In the genomic region with DNA sequence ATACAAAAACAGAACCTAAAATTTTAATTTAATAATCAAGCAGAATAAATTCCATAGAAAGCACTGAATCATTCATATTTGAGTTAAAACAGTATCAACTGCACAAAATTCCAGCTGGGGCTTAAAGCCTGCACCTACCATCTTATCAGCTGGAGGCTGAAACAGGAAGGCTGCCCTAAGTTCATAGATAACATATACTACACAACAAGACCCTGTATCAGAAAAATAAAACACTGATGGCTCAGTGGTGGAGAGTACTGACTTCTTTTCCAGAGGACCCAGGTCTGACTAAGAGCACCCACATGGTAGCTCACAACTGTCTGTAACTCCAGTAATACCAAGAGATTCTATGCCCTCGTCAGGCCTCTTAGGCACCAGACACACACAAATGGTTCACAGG, we compare ENCODE assay signal across 24 mouse cellular contexts. TPM values are rescaled to one million over a fixed set of nuclear protein-coding genes. Genes with fewer than 3 reads are reported as not detected.
DNase-seq lines count a peak whose midpoint lies in the region; ATAC-seq and TF ChIP-seq lines count a peak whose summit lies in the region.
"Had no signal": no experiment of that assay in that cellular context is flagged by ENCODE, and none has a peak within 500 bp of the region (broad histone marks: within the 10 kb centered on the region; RNA-seq: fewer than 3 reads in every experiment).

No protein-coding gene starts in this region.

- no peak for TF ChIP-seq POLR2A in MEL (IDR thresholded peaks at IDR 0.05; ENCODE audit: control insufficient read depth in 1 of 2, insufficient read depth in 1 of 2, low read depth in 1 of 2, low read length in 2 of 2, poor library complexity in 1 of 2)
- no peak for TF ChIP-seq POLR2A in lung, adult 2 months (IDR thresholded peaks at IDR 0.05; ENCODE audit: borderline replicate concordance, extremely low read depth, low read depth, low read length)

- H3K4me2 ChIP-seq in liver, embryonic 11.5 days = no peak overlapping the region
- no peak overlapping the region for H3K4me2 ChIP-seq in liver, embryonic 13.5 days
- H3K4me2 ChIP-seq in liver, embryonic 15.5 days = no peak overlapping the region
- H3K4me2 ChIP-seq: embryonic facial prominence, embryonic 12.5 days; forebrain, embryonic 13.5 days; forebrain, embryonic 15.5 days had no signal

- peaks cover 13% of the 10 kb centered on the region for H3K36me3 ChIP-seq in liver, embryonic 11.5 days (ENCODE audit: control insufficient read depth, insufficient read depth, low read length)
- peaks cover 9 to 20% of the 10 kb centered on the region in 2 experiments for H3K36me3 ChIP-seq in MEL (ENCODE audit: control insufficient read depth in 1 of 2, insufficient read depth in 2 of 2, low read length in 2 of 2)
- H3K36me3 ChIP-seq in liver, embryonic 13.5 days = peaks cover 43% of the 10 kb centered on the region
- peaks cover 43% of the 10 kb centered on the region for H3K36me3 ChIP-seq in liver, embryonic 15.5 days (replicated peaks)

- no peaks in the 10 kb centered on the region for H3K27me3 ChIP-seq in liver, embryonic 11.5 days (replicated peaks; ENCODE audit: control insufficient read depth, insufficient read depth, low read length)
- H3K27me3 ChIP-seq in MEL (ENCODE audit: control insufficient read depth in 1 of 2, insufficient read depth in 2 of 2, low read length in 2 of 2) = no peaks in the 10 kb centered on the region
- no peaks in the 10 kb centered on the region for H3K27me3 ChIP-seq in liver, embryonic 13.5 days
- H3K27me3 ChIP-seq in liver, embryonic 15.5 days = no peaks in the 10 kb centered on the region
- H3K27me3 ChIP-seq: CH12.LX; embryonic facial prominence, embryonic 12.5 days; forebrain, embryonic 13.5 days; forebrain, embryonic 15.5 days had no signal

- H3K27ac ChIP-seq in liver, embryonic 11.5 days (ENCODE audit: low read depth, low read length) = no peak overlapping the region
- no peak overlapping the region for H3K27ac ChIP-seq in MEL (ENCODE audit: control insufficient read depth, low read depth, low read length)
- H3K27ac ChIP-seq in liver, embryonic 13.5 days = no peak overlapping the region; the same call in 1 of the 2 replicates
- no peak overlapping the region for H3K27ac ChIP-seq in liver, embryonic 15.5 days (replicated peaks)
- H3K27ac ChIP-seq: embryonic facial prominence, embryonic 10.5 days; embryonic facial prominence, embryonic 12.5 days; forebrain, embryonic 13.5 days; forebrain, embryonic 15.5 days had no signal

- no peaks in the 10 kb centered on the region for H3K9me3 ChIP-seq in liver, embryonic 11.5 days (ENCODE audit: control insufficient read depth, low read length)
- no peaks in the 10 kb centered on the region for H3K9me3 ChIP-seq in MEL (replicated peaks; ENCODE audit: insufficient read depth, low read length)
- no peaks in the 10 kb centered on the region for H3K9me3 ChIP-seq in liver, embryonic 13.5 days (replicated peaks)
- no peaks in the 10 kb centered on the region for H3K9me3 ChIP-seq in liver, embryonic 15.5 days (replicated peaks)
- H3K9me3 ChIP-seq: embryonic facial prominence, embryonic 10.5 days; embryonic facial prominence, embryonic 12.5 days; forebrain, embryonic 13.5 days; forebrain, embryonic 15.5 days; G1E had no signal

- H3K4me1 ChIP-seq in liver, embryonic 11.5 days (replicated peaks; ENCODE audit: control insufficient read depth, insufficient read depth, low read length) = 0 out of 2 replicates have a peak, but pooled peaks cover 2% of the 10 kb centered on the region
- no peaks in the 10 kb centered on the region for H3K4me1 ChIP-seq in MEL (ENCODE audit: control insufficient read depth in 1 of 2, insufficient read depth in 2 of 2, low read length in 2 of 2)
- peaks cover 13% of the 10 kb centered on the region for H3K4me1 ChIP-seq in liver, embryonic 13.5 days (replicated peaks)
- H3K4me1 ChIP-seq in liver, embryonic 15.5 days (replicated peaks) = peaks cover 7% of the 10 kb centered on the region
- no peaks in the 10 kb centered on the region for H3K4me1 ChIP-seq in lung, adult 2 months (ENCODE audit: control insufficient read depth, insufficient read depth, low read length)
- H3K4me1 ChIP-seq: embryonic facial prominence, embryonic 12.5 days; forebrain, embryonic 13.5 days; forebrain, embryonic 15.5 days had no signal

- TF ChIP-seq EP300 in MEL (IDR thresholded peaks at IDR 0.05; ENCODE audit: low read depth in 1 of 2, low read length in 2 of 2) = no peak

- H3K4me3 ChIP-seq in liver, embryonic 11.5 days (ENCODE audit: low read depth, low read length) = no peak overlapping the region
- H3K4me3 ChIP-seq in MEL (ENCODE audit: control insufficient read depth in 1 of 2, insufficient read depth in 1 of 2, low read depth in 2 of 2, low read length in 2 of 2) = no peak overlapping the region
- no peak overlapping the region for H3K4me3 ChIP-seq in liver, embryonic 13.5 days (replicated peaks)
- H3K4me3 ChIP-seq in liver, embryonic 15.5 days (replicated peaks) = no peak overlapping the region
- no peak overlapping the region for H3K4me3 ChIP-seq in lung, adult 2 months (replicated peaks; ENCODE audit: extremely low read depth, low read depth, low read length)
- H3K4me3 ChIP-seq: embryonic facial prominence, embryonic 10.5 days; embryonic facial prominence, embryonic 12.5 days; forebrain, embryonic 13.5 days; forebrain, embryonic 15.5 days had no signal

- 80% methylated on average over 1 of the region's 1 CpGs for WGBS in liver, embryonic 11.5 days
- 77% methylated on average over 1 of the region's 1 CpGs for WGBS in liver, embryonic 13.5 days (ENCODE audit: insufficient replicate concordance)
- 78% methylated on average over 1 of the region's 1 CpGs for WGBS in liver, embryonic 15.5 days (ENCODE audit: insufficient replicate concordance)
- WGBS in lung, adult 2 months = 95% methylated on average over 1 of the region's 1 CpGs

- no peak overlapping the region for H3K9ac ChIP-seq in liver, embryonic 11.5 days (ENCODE audit: low read depth, low read length)
- H3K9ac ChIP-seq in MEL (ENCODE audit: control insufficient read depth, low read depth, low read length, poor library complexity, severe bottlenecking) = no peak overlapping the region
- H3K9ac ChIP-seq in liver, embryonic 13.5 days = no peak overlapping the region
- H3K9ac ChIP-seq in liver, embryonic 15.5 days = no peak overlapping the region
- H3K9ac ChIP-seq: embryonic facial prominence, embryonic 12.5 days; forebrain, embryonic 13.5 days; forebrain, embryonic 15.5 days had no signal

- TF ChIP-seq CTCF in MEL (IDR thresholded peaks at IDR 0.05 in 2 of 3, conservative IDR thresholded peaks at IDR 0.05 in 1 of 3; ENCODE audit: control insufficient read depth in 1 of 3, insufficient read depth in 1 of 3, low read depth in 2 of 3, low read length in 3 of 3, poor library complexity in 1 of 3, severe bottlenecking in 1 of 3) = no peak
- TF ChIP-seq CTCF in lung, adult 2 months (IDR thresholded peaks at IDR 0.05; ENCODE audit: insufficient read depth, low read length) = no peak

- no peaks in the 10 kb centered on the region; the same call in 1 of the 2 replicates for H3K79me2 ChIP-seq in MEL (ENCODE audit: control insufficient read depth, insufficient read depth, low read length, poor library complexity)

- ATAC-seq in liver, embryonic 11.5 days (replicated peaks; ENCODE audit: low FRiP score) = peak; percentile 58; the same call in 1 of the 2 replicates
- ATAC-seq in liver, embryonic 13.5 days (ENCODE audit: low read depth) = peak; percentile 78
- ATAC-seq in liver, embryonic 15.5 days (ENCODE audit: insufficient read depth) = 0 out of 2 replicates have a peak, but pooled peaks have one; percentile 28
- ATAC-seq: CD4-positive, CD25-positive, alpha-beta regulatory T cell, adult 4 months; forebrain, embryonic 13.5 days; forebrain, embryonic 15.5 days had no signal

- DNase-seq in liver, embryonic 11.5 days (ENCODE audit: low spot score) = no peak
- DNase-seq in liver = no peak
- DNase-seq in MEL (ENCODE audit: low read depth, low spot score) = no peak
- DNase-seq in liver, embryonic 13.5 days = no peak
- no peak for DNase-seq in lung, adult 2 months
- DNase-seq in frontal cortex, postnatal 14 days (ENCODE audit: low spot score in 2 of 2) = no peak
- no peak for DNase-seq in neural tube, embryonic 10.5 days (ENCODE audit: extremely low spot score, low spot score)
- DNase-seq: adrenal gland, adult 2 months; adrenal gland, postnatal 10 days; adrenal gland, postnatal 25 days; B cell, adult 2 months; cerebellum, adult 11-12 months; cerebellum, adult 2 months; cerebellum, adult 9-10 months; cerebellum, postnatal 10 days; cerebellum, postnatal 25 days had no signal

- TF ChIP-seq RAD21 in MEL (IDR thresholded peaks at IDR 0.05; ENCODE audit: low read depth, low read length) = no peak

TF ChIP-seq in MEL, 35 proteins besides CTCF, POLR2A, EP300 and RAD21:
- TF ChIP-seq ZC3H11A (IDR thresholded peaks at IDR 0.05; ENCODE audit: low read depth, low read length) (no peak), TCF12 (IDR thresholded peaks at IDR 0.05; ENCODE audit: low read depth, low read length) (0 out of 2 replicates have a peak, but pooled peaks have one; percentile 32), GATA1 (IDR thresholded peaks at IDR 0.05; ENCODE audit: low read depth, low read length) (peak; percentile 36; the same call in 1 of the 2 replicates), USF1 (IDR thresholded peaks at IDR 0.05; ENCODE audit: low read depth, low read length) (no peak), SMC3 (IDR thresholded peaks at IDR 0.05; ENCODE audit: low read depth, low read length) (no peak), GABPA (IDR thresholded peaks at IDR 0.05; ENCODE audit: low read depth, low read length) (no peak), MXI1 (IDR thresholded peaks at IDR 0.05; ENCODE audit: low read depth, low read length) (no peak)

RNA-seq across cellular contexts. Expression of a gene that starts 55.0 kb away (rescaled TPM):
- polyA plus RNA-seq in liver, embryonic 11.5 days (2014; fragmentation: Nextera tagmentation; extraction: Ambion mirVana) = 127 and 139 TPM in 2 replicates
- 68.8 and 75.3 TPM in 2 replicates for total RNA-seq in MEL (2012; rRNA removed)
- polyA plus RNA-seq in MEL (2012; ENCODE audit: insufficient read depth in 1 of 2, insufficient read length in 2 of 2, low read depth in 1 of 2, low replicate concordance in 2 of 2, missing spikeins in 1 of 2) = 10 to 100 TPM in 1 of 2 experiments, not detected in 1; 63.1 TPM
- polyA plus RNA-seq in liver, embryonic 13.5 days (2015; fragmentation: Nextera tagmentation; extraction: Ambion mirVana) = 108 and 111 TPM in 2 replicates
- 88.8 and 96.4 TPM in 2 replicates for polyA plus RNA-seq in liver, embryonic 15.5 days (2015; fragmentation: Nextera tagmentation; extraction: Ambion mirVana)
- 18.2 and 23.3 TPM in 2 replicates for polyA plus RNA-seq in lung, adult 2 months (2012; rRNA removed)

Comparison
In these comparisons a context has a peak if more than half of its experiments do, and no peak if none do; other contexts are left out.
1. ATAC-seq: peak in every context shown above with its lines; median percentile 78 in liver, embryonic 13.5 days; 58 in liver, embryonic 11.5 days; 28 in liver, embryonic 15.5 days.